Mouse (Mus musculus) left cerebral cortex, adult 2 months (tissue): Measurements from ENCODE around the gene Cd3eap. TPM values are rescaled to one million over a fixed set of nuclear protein-coding genes. Genes with fewer than 3 reads are reported as not detected.

Experiments used
- DNase-seq, 2 experiments: peaks; one replicate each; pipeline ENCODE4 v3.0.0; 2021 to 2022; ENCODE audit warnings: low spot score in 2 of 2, mixed read lengths in 1 of 2; ENCODE audit errors: extremely low spot score in 1 of 2
- H3K27ac ChIP-seq: fragments of 200-600 bp; 2 replicates; pipeline ENCODE4 v1.8.1; 2022
- H3K4me3 ChIP-seq: fragments of 200-600 bp; 2 replicates; pipeline ENCODE4 v1.8.1; 2022
- CTCF ChIP-seq: fragments of 200-600 bp; IDR thresholded peaks from 2 replicates; pipeline ENCODE4 v1.8.1; 2022; ENCODE audit warnings: antibody characterized with exemption, mild to moderate bottlenecking, moderate library complexity
- intact Hi-C: fragments of 180-260 bp; cut with DNase I; formaldehyde crosslinking; loops from one replicate; pipeline ENCODE4 v1.15.1; 2025
- long read RNA-seq, 2 experiments: library from polyadenylated mRNA; stranded (forward); transcript quantifications; one replicate each; pipeline ENCODE4 v2.0.0; 2021; ENCODE audit warnings: borderline mapping rate in 2 of 2
- total RNA-seq, 2 experiments: library from RNA; stranded (reverse); gene quantifications; 2 replicates each; pipeline ENCODE4 v1.2.3; 2021

The Cd3eap gene
- 10 to 100 TPM; 17.0 to 17.8 TPM for total RNA-seq
- long read RNA-seq, experiment 1, transcript Cd3eap-201 (3 exons, 2,239 nt) = major isoform, 12 of 25 reads
- long read RNA-seq, experiment 1, partial matches to known transcripts = 1 of 25 reads
- long read RNA-seq, experiment 1, other reads (novel, unspliced or antisense) = 12 of 25 reads
- long read RNA-seq, experiment 2, transcript Cd3eap-201 (3 exons, 2,239 nt) = major isoform, 18 of 21 reads
- long read RNA-seq, experiment 2, partial matches to known transcripts = 0 of 21 reads
- long read RNA-seq, experiment 2, other reads (novel, unspliced or antisense) = 3 of 21 reads

DNA sequence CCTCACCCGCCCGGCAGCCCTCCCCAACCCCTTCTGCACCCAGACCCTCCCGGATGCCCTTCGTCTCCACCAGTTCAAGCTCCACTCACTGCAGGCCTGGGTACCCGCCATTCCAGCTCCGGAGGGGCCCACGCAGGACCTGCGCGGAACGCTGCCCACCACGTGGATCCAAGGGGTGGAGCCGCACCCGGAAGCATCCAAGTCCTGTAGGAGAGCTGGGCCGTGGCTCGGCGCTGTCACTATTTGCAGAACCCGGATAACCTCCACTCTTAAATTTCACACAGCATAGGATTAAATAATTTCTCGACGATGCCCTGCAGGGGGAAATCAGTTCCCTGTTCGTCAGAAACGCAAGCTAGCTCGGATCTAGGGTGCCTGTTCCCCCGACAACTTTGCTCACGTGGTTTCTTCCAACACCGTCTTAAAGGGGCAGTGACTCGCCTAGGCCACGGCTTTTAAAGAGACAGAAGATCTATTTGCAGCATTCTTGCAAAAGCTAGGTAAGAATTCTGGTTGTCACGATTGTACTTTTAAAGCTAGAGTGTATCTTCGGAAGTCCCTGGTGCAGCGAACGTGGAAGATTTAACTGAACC, at the start of gene Cd3eap, which contains the start of gene Ppp1r13l:
Cd3eap (minus strand) TSS at position 185 of the 593 bp plus-strand sequence.
Ppp1r13l (plus strand) TSS at position 451 of the 593 bp plus-strand sequence.
- no peak for TF ChIP-seq CTCF
- peak; percentile 88 to 90 for DNase-seq
- H3K27ac ChIP-seq = peak within 1 kb of the TSS; percentile 94
- peak within 1 kb of the TSS; percentile 57 for H3K4me3 ChIP-seq
- intact Hi-C loops = no loop called here

DNA sequence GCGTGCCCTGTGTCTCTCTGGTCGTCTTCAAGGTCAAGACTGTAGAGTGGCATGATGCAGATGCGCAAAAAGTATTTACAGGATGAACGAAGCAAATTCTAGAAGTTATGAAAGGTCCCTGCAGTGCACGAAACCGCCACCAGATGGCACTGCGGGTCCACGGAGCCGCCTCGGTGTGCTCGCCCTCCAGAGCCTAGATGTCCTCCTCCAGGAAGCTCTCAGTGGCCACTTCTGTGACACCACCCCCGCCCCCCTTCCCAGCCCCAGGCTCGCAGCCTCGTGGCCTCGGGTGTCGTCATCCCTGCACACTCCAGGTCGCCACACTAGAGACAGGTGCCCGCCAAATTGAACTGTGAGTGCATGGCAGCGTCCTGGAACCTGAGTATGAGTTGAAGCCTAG, 46.1 kb upstream of the Cd3eap start:
- TF ChIP-seq CTCF = peak; percentile 99
- no peak overlapping the region for H3K27ac ChIP-seq
- DNase-seq = peak; percentile 72 to 85
- H3K4me3 ChIP-seq = no peak overlapping the region
- intact Hi-C loops = loop anchor here (1.0 to 5.0 kb wide), 4 partner anchors 97 to 297 kb away; no protein-coding TSS in a partner anchor

DNA sequence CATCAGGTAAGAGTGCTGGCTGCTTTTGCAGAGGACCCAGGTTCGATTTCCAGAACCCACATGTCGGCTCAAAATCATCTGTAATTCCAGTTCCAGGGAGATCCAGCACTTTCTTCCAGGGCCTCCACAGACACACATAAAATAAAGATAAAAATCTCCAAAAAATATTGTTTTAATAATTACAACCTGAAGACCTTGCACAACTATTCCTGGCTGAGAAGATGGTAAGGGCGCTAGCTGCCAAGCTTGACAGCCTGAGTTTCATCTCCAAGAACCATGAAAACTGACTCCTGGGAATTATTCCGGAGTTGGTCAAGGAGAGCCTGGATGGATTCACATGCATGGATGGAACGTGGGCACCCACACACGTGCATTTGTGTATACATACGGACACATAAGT, 45.2 kb upstream of the Cd3eap start, which contains the start of gene Ckm:
Ckm (plus strand) TSS at position 301 of the 400 bp plus-strand sequence.
- Histone ChIP-seq H3K27ac (no peak within 1 kb of the TSS), H3K4me3 (peak within 1 kb of the TSS; percentile 50)
- no peak for TF ChIP-seq CTCF
- no peak for DNase-seq
- intact Hi-C loops = no loop called here

DNA sequence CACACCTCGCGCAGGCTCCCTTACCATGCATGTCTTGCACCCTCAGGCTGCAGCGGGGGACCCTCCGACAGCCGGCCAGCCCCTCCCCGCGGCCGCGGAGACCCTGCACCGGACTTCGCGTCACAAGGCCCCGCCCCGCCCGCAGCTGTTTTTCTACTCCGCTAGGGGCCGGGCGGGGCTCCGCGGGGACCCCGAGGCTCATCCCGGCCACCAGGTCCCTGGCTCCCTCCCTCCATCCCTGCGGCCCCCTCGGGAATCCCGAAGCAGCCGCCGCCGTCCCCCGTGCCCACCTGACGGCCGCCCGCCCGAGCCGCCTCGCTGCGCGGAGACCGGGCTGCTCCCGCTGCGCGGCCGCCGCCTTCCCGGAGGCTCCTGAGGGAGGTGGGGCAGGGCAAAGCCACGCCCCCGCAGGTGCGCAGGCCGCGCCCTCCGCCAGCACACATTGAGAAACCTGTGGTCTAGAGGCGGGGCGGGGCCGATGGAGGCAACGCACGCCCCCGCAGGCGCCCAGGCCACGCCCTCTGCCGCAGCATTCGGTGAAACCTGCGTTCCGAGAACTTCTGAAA, 44.5 kb upstream of the Cd3eap start, which contains the start of gene Klc3:
Klc3 (minus strand) TSS at position 374 of the 566 bp plus-strand sequence.
- intact Hi-C loops = no loop called here
- DNase-seq = no peak
- Histone ChIP-seq H3K4me3 (peak within 1 kb of the TSS; percentile 50), H3K27ac (no peak within 1 kb of the TSS)
- TF ChIP-seq CTCF = no peak

DNA sequence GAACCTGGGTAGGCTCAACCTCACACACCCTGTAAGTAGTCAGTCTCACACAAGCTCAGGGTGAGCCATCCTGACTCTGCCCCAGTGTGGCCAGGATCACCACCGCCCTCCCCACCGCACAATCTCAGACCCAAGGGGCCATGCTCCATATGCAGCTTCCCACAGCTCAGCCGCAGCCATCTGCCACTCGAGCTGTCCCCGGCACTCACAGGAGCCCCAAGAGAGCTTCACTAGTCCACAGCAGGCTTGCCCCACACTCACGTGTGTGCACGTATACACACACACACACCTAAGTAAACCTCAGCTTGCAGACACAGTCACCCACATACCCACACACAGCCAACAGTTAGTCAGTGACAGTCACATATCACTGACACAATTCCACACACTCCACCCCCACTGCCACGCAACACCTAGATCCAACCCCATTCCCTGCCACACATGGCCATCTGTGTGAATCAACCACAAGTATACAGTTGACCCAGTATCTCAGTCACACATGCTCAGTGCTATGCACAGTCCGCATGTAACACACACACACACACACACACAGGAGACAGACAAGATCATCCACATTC, 43.3 kb upstream of the Cd3eap start:
- DNase-seq = no peak
- TF ChIP-seq CTCF = no peak
- Histone ChIP-seq H3K27ac (no peak overlapping the region), H3K4me3 (no peak overlapping the region)
- intact Hi-C loops = no loop called here

DNA sequence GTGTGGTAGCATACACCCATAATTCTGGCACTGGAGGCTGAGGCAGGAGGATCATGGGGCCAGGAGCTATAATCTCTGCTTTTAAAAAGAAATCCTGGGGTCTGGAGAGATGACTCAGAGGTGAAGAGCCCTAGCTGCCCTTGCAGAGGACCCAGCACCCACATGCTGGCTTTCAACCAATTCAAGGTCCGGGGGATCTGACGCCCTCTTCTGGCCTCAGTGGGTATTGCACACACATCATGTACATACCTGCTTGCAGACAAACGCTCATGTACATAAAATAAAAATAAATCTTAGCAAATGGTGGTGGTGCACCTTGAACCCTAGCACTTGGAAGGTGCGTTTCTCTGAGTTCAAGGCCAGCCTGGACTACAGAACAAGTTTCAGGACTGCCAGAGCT, 41.7 kb upstream of the Cd3eap start:
- DNase-seq = no peak
- H3K4me3 ChIP-seq = no peak overlapping the region
- peak; percentile 27; the same call in 1 of the 2 replicates for TF ChIP-seq CTCF
- H3K27ac ChIP-seq = no peak overlapping the region
- intact Hi-C loops = no loop called here

DNA sequence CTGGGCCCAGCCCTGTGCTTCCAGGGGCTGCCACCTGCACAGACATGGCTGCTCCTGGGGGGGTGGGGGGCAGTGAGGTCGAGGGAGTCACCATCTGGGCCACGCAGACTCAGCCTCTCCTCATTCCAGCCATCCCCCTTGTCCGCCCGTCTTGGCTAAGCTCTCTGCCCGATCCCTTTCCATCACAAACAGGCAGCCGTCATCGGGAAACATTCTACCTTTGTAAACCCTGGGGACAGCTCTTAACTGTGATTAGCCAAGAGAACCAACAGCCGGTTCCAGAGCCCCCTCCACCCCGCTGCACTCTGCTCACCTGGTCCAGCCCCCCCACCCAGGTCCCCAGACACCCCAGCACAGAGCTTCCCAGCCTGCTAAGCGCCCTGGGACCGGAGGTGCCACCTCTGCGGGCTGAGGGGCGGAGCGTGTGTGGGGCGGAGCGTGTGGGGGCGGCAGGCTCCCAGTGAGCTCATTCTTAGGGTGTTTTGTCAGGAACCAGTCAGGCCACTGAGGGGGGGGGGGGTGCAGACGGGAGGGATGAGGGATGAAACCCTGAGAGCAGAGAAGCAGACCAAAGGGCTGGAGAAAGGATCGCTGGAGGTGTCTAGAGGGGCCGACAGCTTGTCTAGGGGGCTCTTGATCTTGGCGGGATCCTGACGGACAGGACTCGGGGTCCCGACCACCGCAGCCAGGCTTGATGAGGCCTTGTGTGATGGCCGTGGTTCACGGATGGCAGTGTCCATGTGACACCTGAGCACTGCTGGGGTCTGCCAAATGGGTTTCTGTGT, 40.4 kb upstream of the Cd3eap start:
- no peak overlapping the region for H3K27ac ChIP-seq
- no peak for DNase-seq
- no peak overlapping the region for H3K4me3 ChIP-seq
- TF ChIP-seq CTCF = no peak
- intact Hi-C loops = no loop called here

DNA sequence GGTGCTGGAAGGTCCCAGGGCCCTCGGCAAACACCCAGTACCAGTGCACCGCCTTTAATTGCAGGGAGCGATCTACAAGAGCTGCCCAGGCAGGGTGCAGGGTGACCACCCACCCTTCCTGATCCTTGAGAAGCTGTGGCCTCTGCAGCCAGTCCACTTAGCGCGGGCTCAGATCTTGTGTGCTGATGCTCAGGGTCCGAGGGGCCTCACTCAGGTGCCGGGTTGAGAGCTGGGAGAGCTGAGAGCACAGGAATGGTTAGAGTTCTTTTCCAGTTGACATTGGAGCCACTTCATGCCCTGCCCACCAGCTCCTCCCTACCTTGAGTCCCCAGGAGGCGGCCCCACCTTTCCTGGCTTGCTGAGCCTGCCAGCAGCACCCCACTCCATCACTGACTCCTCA, 35.2 kb upstream of the Cd3eap start:
- Histone ChIP-seq H3K27ac (no peak overlapping the region), H3K4me3 (no peak overlapping the region)
- intact Hi-C loops = no loop called here
- no peak for DNase-seq
- no peak for TF ChIP-seq CTCF

DNA sequence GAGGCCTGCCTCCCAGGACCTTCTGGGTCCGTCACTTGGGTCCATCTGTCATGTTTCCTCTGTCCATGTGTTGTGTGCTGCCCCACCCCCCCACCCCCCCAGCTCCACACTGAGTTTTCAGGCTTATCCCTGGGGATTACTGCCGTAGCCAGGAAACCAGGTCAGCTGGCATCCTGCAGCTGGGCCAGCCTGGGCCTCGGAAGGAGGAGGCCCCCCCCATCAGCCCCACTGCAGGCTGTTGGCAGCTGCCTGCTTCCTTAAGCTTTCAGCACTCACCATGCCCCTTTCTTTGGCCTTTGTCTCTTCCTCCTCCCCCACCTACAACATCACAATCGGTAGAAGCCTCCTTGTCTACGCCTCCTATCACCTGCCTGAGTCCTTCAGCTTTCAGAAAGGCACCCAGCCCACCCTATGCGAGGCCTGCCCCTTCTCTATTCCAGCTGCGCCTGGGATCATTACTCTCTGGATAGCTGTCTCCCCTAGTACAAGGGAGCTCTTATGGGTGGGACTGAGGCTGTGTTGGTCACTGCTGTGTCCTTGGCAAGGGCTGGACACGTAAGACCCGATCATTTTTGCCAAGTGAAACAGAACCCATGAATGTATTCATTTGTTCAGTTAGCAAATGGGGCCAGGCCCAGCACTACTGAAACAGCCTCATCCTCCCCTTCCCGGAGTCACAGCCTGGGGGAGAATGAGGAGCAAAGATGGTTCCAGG, 29.6 kb upstream of the Cd3eap start:
- H3K4me3 ChIP-seq = no peak overlapping the region
- no peak for DNase-seq
- intact Hi-C loops = no loop called here
- no peak for TF ChIP-seq CTCF
- peak overlapping the region; percentile 53 for H3K27ac ChIP-seq

DNA sequence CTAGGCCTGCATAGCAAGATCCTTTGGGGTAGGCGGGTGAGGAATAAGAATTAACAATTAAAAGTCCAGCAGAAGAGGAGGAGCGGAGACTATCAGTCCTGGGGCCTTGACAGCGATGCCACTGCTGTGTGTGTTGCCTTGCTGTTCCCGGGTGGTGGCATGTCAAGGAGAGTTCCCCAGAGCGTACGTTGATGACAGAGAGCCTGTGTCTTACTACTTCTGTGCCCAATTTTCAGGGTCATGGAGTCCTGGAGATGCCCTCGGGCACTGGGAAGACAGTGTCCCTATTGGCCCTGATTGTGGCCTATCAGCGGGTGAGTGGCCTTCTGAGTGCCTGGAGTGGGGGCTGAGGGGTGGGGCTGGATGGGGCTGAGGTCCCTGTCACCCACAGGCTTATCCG, 24.4 kb upstream of the Cd3eap start:
- Histone ChIP-seq H3K4me3 (no peak overlapping the region), H3K27ac (no peak overlapping the region)
- intact Hi-C loops = no loop called here
- no peak for DNase-seq
- TF ChIP-seq CTCF = no peak

DNA sequence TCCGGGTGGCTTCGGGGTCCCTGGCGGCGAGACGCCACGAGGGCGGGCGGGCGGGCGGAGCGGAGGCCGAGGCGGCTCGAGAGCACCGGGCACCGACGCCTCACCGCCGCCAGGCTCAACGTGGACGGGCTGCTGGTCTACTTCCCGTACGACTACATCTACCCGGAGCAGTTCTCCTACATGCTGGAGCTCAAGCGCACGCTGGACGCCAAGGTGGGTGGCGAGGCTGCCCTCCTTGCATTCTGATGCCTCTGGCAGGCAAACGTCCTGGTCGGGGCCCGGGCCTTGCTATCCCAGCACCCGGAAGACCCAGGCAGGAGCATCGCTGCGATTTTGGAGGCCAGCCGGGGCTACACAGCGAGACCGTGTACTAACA, 22.9 kb upstream of the Cd3eap start:
- intact Hi-C loops = no loop called here
- DNase-seq = no peak
- Histone ChIP-seq H3K27ac (no peak overlapping the region; the same call in 1 of the 2 replicates), H3K4me3 (peak overlapping the region; percentile 85)
- peak; percentile 16 for TF ChIP-seq CTCF
